26 mouse cellular contexts compared by ENCODE assay signal in genomic region chr16:39368276-39368675, GRCm38 (mm10).
"Had no signal": no experiment of that assay in that cellular context is flagged by ENCODE, and none has a peak within 500 bp of the region (broad histone marks: within the 10 kb centered on the region; RNA-seq: fewer than 3 reads in every experiment).

No protein-coding gene starts in this region.

- H3K36me3 ChIP-seq: limb, embryonic 10.5 days; limb, embryonic 13.5 days; liver, embryonic 12.5 days; liver, embryonic 15.5 days; lung, embryonic 15.5 days; midbrain, embryonic 10.5 days; neural tube, embryonic 12.5 days; neural tube, embryonic 15.5 days had no signal

- H3K4me3 ChIP-seq: left cerebral cortex, adult 2 months; limb, embryonic 10.5 days; limb, embryonic 13.5 days; liver, embryonic 12.5 days; liver, embryonic 15.5 days; lung, embryonic 15.5 days; megakaryocyte, embryonic 14.5 days; midbrain, embryonic 10.5 days; neural tube, embryonic 12.5 days; neural tube, embryonic 15.5 days had no signal

- H3K4me2 ChIP-seq: limb, embryonic 13.5 days; liver, embryonic 12.5 days; liver, embryonic 15.5 days; lung, embryonic 15.5 days; neural tube, embryonic 12.5 days; neural tube, embryonic 15.5 days had no signal

- H3K9ac ChIP-seq: limb, embryonic 13.5 days; liver, embryonic 12.5 days; liver, embryonic 15.5 days; lung, embryonic 15.5 days; neural tube, embryonic 12.5 days; neural tube, embryonic 15.5 days had no signal

- ATAC-seq: liver, embryonic 12.5 days had no signal

- H3K27ac ChIP-seq: left cerebral cortex, adult 2 months; limb, embryonic 10.5 days; limb, embryonic 13.5 days; liver, embryonic 12.5 days; liver, embryonic 15.5 days; lung, embryonic 15.5 days; midbrain, embryonic 10.5 days; neural tube, embryonic 12.5 days; neural tube, embryonic 15.5 days; stomach, postnatal 0 days had no signal

- H3K27me3 ChIP-seq: limb, embryonic 13.5 days; liver, embryonic 12.5 days; liver, embryonic 15.5 days; lung, embryonic 15.5 days; megakaryocyte, embryonic 14.5 days; neural tube, embryonic 12.5 days; neural tube, embryonic 15.5 days had no signal

- H3K4me1 ChIP-seq: limb, embryonic 10.5 days; limb, embryonic 13.5 days; liver, embryonic 12.5 days; liver, embryonic 15.5 days; lung, embryonic 15.5 days; megakaryocyte, embryonic 14.5 days; midbrain, embryonic 10.5 days; neural tube, embryonic 12.5 days; neural tube, embryonic 15.5 days had no signal

- H3K9me3 ChIP-seq: limb, embryonic 10.5 days; limb, embryonic 13.5 days; liver, embryonic 12.5 days; liver, embryonic 15.5 days; lung, embryonic 15.5 days; megakaryocyte, embryonic 14.5 days; midbrain, embryonic 10.5 days; neural tube, embryonic 12.5 days; neural tube, embryonic 15.5 days had no signal

- DNase-seq: kidney, adult 9 months; kidney, postnatal 14 days; kidney, postnatal 4 days; layer of hippocampus, postnatal 36 days; liver; lung, adult 18-20 months; lung, postnatal 10 days; lung, postnatal 36 days; midbrain, embryonic 14.5 days; right cerebral cortex, adult 18-20 months; right cerebral cortex, postnatal 14 days; right cerebral cortex, postnatal 4 days; thymus, adult 2 months; thymus, postnatal 14 days; thymus, postnatal 4 days had no signal
